Mouse (Mus musculus): Measurements from ENCODE around the gene Dok3.

Dok3 gene

GRCm38 (mm10) chr13:55473961-55474360 is 55.1 kb downstream of the Dok3 start:
- DNase-seq, result no peak

All from lung, postnatal 14 days (tissue).